Mouse (Mus musculus) spleen, postnatal 14 days (tissue): ENCODE results near the gene Map3k20.

Source experiments
- DNase-seq, 2 experiments: peaks; one replicate each; pipeline ENCODE4 v3.0.0; 2021 to 2022; ENCODE audit warnings: low spot score in 2 of 2

Gene Map3k20

DNA sequence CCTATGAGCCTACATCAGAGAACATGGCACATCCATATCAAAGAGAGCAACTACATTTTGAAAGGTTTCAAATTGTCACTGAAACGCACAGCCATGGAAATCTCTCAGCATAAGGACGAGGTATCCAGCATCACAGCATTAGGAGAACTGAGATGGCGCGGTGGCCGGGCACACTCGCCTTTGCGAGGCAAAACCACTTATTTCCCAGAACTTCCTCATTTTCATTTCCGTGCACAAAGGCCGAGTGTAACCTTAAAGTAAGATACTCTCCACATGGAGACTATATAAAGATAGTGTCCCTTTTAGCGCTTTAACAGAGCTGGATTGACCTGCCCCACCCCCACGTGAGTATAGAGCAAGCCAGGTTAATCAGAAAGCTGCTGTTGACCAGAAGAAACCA is 94.0 kb downstream of the Map3k20 start:
- no peak for DNase-seq

DNA sequence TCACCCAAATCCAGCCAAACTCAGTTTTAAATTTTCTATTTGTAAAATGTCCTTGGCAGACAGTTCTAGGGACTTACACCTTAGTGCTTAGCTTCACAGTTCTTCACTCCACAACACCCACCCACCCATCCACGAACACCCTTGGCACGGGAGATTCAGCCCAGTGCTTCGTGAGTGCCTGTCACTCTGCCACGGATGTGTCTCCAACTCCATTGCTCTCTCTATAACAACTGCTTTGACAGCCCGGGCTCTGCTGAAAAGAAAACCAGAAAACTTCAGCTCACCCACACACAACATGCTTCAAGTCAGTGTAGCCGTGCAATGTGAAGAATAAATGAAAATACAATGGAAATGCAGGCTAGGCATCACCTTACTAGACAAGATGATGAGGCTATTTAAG is 97.2 kb downstream of the Map3k20 start:
- no peak for DNase-seq

DNA sequence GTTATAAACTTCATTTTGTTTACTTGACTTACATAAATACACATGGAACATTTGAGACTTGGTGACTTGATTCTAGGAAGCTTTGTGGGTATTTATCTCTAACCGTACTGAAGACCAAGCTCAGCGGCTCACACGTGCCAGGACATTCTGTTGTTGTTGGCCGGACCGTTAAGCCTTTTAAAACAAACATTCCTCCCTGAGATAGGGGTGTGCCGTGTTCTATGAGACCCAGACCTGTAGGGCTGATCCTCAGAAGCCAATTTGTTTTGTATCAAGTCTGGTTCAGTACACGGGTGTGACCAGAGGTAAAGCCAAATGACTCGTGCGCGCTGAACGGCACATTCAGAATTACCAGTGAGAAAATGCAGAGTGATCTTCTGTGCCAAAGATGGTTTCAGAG is 97.9 kb downstream of the Map3k20 start:
- no peak for DNase-seq

DNA sequence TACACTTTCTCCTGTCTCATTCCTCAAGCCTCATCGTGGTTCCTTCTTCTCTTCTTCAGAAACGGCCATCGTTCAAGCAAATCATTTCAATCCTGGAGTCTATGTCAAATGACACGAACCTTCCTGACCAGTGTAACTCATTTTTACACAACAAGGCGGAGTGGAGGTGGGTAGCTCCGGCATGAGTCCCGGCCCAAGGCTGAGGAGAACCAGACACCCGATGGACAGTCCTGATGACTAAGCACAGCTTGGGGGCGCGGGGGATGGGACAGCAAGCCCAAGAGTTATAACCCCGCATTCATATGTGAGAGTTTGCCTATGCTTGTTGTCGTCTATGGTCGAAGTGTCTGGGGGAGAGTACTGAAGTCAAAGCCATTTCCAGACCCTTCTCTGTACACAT is 104.0 kb downstream of the Map3k20 start:
- no peak for DNase-seq

DNA sequence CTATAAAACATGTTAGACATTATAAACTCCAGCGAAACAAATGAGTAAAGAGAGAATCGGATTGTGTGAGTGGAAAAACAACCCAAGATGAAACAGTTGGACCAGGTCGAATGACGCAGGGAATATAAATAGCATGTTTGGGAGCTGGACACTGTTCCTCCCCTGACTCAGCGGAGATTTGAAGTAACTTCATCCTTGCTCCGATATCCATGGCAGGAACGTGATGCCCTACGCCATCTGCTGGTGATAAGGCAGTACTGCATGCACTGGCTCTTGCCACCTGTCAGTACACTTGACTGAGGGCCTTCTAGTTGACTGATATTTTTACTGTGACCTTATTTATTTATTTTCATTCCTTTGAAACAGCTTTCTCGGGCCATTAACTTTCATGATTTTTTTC is 104.5 kb downstream of the Map3k20 start:
- peak; percentile 54 to 65 for DNase-seq

DNA sequence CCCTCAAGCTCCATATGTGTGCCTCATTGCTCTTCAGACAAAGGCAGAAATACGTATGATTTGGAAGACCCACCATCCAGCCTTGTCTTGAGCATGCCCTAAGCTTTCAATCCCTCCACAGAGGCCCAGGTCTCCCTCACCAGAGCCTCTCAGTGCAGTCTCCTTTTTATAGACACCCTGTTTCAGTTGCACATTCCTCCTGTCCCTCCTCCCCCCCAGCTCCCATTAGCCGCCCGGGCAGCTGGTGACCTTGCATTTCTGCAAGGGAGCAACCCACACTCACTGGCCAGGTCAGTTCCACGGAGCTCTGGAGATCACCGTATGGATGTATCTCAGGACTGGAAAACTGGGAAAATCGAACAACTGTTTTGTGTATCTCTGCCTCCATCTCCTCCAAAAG is 105.0 kb downstream of the Map3k20 start:
- no peak for DNase-seq

DNA sequence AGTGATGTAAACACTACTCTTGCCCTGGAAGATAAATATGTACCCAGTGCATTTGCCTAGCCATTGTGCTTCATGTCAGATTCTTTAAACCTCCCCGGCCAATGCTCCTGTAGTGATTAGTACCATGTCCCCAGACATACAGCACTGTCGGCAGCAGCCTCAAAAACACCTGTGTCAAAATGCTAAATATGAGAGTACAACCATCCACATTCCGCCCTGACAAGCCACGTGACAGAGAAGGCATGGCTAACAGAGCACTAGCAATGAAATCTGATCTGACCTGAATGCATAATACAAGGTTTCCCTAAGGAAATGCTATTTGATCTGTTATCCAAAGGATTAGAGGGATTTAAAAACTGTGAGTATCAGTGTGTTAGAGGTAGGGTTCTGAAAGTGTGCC is 105.6 kb downstream of the Map3k20 start:
- no peak for DNase-seq

DNA sequence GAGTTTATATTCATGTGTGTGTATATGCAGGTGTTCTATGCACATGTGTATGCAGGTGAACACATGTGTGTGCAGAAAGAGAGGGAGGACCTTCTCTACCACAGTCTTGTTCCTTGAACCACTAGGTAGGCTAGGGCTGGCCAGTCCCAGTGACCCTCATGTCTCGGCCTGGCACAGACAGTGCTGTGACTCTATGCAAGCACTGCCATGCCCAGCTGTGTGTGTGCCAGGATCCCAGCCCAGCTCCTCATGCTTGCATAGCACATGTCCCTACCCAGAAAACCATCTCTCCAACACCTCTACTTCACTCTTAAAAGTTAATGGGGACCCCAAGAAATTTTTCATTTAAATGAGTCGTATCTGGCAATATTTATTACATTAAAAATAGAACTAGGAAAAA is 106.3 kb downstream of the Map3k20 start:
- no peak for DNase-seq

DNA sequence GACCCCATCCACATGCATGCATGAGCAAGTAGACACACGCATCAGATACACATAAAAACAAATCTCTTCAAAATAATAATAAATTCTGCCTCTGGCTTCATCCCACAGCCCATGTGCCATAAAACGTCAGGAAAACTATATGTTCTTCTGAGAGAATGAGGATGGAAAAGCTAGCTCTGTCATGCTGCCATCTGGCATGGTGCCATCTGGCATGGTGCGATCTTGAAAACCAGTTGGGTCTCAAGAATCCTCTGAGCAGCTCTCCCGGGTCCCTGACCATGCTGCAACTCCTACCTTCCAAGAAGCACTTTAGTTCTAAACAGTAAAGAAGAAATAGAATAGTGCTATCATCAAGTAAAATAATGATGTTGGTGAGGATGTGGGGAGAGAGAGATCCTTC is 106.9 kb downstream of the Map3k20 start:
- DNase-seq = no peak

DNA sequence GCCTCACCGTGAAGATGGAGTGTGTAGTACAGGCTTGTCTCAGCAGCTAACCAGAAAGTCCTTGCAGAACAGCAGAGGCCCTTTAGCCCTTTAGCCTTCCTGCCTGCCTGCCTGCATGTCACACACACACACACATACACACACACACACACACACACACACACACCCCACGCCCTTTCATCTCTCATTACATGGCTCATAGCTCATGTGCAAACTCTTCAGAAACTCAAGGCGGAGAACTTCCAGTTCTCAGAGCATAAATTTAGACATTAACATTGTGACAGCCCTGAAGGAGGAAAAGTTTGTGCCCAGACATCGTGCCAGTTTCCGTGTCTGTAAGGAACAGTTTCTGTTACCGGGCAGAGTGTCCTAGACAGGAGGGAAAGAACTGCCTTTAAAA is 111.5 kb downstream of the Map3k20 start:
- no peak for DNase-seq

DNA sequence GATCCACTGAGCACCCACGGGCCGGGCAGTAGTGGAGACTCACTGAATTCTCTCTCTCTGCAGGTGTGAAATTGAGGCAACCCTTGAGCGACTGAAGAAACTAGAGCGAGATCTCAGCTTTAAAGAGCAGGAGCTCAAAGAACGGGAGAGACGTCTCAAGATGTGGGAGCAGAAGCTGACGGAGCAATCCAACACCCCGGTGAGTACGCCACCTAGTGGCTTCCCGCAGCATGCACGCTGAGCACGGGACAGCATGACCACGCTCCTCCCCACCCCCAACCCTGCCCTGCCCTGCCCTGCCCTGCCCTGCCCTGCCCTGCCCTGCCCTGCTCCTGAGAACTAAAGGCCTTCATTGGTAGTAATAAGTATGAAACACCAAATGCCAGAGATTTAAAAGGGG is 112.8 kb downstream of the Map3k20 start:
- DNase-seq = peak; percentile 29 to 45

DNA sequence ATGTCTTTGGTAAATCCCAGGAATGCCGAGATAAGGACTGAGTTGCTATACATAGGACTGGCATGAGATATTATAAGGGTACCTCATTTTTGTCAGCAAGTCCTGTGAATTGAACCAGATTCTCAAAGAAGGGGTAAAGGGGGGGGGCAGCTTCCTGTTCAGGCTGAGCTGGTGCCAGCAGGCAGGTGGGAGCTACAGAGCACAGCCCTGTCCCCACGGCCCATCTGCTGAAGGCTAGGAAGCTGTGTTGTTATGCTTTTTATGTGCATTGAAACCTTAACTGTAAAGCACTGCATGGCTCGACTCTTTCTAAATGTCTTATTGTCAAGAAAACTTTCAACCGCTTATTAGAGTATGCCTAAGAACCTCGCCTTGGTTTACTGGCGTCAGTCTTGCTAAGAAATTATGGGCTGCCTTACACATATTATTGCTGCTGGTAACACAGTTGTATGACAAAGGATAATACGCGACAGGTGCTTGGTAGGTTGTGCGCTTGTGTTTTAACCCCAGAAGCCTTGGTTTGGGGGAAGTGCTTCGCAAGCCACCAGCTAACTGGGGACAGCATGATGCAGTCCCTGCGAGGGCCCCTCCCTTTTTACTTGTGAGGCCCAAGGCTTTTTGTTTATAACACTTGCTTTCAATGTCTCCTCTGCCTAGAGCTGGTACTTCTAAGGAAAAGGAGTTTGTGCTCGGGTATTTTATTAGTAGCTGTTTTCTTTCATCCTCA is 114.2 kb downstream of the Map3k20 start:
- DNase-seq = no peak

DNA sequence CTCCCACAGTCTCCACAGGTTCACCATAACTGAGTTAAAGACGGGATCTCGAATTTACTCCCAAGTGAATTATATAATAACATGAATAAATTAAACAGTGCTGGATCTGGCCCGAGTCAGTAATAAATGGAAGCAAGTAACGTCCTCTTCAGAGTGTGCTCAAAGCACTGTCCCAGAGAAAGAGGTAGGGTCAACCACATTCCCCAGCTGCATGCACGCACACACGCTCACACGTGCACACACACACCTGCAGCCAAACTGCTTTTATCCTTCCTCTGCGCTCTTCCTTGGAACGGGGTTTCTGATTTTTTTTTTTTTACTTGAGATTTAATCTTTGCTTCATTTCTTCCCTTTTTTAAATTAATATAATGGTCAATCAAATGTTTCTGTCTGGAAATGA is 115.9 kb downstream of the Map3k20 start:
- DNase-seq = no peak

DNA sequence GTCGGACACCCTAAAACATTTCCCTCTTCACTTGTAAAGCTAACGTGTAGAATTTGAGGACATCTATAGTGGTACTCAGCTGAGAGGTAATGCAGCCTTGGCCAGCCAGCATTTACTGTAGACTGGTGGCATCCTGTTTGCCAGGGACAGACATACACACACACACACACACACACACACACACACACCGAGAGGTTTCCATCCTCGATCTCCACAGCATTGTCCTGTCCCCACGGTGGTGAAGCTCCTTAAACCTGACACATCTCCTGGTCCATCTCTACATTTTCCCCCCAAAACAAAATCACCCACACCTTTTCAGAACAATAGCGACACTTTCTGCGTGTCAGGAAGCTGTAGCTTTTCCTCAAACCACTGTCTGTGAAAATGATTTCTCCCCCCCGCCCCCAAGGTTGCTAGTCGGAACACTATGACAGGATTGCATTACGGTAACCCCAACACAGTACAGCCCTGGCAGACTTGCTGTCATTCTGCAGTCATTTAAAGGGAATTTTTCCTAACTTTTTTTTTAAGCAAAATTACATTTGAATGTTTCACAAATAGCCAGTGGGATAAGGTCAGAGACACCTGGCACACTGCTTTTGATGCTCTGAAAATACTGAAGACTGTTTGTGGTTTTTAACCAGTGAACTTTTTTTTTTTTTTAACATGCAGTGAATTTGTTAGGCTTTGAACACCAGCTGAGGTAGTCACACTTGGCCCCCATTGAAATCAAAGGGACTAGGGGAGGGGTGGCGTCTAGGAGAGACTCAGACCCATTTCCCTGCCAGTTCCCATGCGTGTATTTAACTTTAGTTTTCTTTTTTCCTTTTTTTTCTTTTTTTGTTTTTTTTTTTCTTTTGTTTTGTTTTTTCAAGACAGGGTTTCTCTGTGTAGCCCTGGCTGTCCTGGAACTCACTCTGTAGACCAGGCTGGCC is 120.5 kb downstream of the Map3k20 start:
- DNase-seq = no peak

DNA sequence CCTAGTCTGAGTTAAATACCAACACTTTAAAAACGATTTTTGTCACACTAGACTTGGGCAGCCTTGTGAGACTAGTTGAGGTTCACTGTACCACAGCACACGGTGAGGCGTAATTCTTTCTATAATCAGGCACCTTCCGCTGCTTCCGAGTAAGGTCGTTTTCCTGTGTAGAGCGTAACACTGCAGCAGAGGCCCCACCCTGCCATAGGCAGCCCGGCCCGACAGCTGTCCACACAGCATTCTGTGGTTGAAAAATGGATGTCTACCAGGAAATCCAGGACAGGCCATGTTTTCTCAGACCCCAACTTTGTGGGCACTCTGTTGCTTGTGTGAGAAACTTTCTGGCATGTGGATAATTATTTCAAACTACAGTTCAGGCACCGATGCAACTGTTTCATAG is 121.3 kb downstream of the Map3k20 start:
- no peak for DNase-seq

DNA sequence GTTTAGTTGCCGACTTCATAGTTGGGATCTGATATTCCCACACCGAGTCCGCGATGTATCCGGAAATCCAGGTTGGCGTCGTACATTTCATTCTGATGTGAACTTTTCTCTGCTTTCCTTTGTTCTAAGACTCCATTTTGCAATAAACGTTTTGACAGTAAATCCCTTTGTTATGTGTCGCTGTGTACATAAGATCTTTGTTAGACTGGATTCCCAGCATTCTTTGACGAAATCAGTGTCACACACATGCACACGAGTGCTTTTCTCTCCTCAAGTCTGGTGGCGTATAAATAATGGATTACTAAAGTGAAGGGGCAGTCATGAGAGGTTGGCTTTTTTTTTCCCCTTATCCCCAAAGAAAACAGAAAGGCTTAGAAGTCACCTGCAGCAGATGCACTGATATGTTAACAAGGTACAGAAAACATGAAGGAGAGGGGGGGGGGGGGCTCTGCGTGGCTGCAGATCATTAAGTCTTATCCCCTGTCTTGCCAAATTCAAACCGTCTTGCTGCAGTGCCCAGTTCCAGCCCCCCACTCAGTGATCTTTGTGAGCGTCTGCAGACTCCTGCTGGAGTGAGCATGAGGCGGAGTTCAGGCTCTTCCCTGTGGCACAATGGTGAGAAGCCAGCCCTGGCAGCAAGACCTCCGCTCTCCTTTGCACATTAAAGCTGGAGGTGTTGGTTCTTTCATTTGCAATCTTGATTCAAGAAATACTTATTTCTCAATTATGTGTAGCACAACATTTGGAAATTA is 122.1 kb downstream of the Map3k20 start:
- DNase-seq = no peak

DNA sequence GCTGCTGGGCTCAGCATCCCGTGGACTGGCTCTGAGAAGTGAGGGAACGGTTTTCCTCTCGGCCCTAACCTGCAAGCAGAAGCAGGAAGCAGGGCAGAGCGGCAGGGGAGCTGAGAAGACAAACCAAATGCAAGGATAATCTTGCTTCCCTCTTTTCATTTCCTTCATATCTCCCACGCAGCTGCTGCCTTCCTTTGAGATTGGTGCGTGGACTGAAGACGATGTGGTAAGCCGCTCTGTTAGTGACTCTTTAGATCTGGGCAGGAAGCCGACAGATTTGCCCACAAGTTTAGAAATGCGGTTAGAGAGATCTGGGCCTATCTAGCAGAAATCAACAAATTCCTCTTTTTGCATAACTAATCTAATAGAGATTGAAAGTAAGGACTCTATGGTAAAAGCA is 124.5 kb downstream of the Map3k20 start:
- DNase-seq = no peak

DNA sequence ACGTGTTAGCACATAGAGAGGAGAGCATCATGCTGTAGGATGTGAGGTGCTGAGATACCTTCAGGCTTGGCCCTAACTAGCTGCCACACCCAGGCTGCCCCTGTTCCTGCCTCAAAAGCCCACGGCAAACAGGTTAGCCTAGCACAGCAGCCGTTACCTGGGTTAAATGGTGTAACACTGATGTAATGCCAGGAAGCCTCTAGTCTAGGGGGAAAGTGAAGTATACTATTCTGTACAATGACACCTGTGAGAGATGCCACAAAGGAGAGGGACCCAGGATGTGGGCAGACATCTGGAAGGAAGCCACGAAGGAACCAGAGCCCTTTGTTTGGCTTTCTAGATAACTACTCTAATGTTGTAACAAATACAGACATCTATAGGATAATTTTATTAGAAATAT is 126.8 kb downstream of the Map3k20 start:
- DNase-seq = no peak

DNA sequence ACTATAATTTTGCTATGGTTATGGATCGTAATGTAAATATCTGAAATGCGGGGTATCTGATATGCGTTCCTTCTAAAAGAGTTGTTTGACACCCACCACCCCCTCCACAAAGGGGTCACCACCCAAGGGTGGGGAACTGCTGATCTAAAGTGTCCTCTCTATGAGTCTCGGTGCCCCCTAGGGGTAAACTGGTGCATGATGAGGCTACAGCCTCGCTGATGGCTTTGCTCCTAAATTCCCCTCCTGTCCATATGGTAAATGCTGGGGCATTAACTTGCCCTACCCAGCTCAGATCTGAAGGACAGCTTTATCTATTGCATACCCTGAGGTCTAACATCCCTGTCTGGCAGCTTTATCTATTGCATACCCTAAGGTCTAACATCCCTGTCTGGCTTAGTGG is 130.0 kb downstream of the Map3k20 start:
- no peak for DNase-seq

DNA sequence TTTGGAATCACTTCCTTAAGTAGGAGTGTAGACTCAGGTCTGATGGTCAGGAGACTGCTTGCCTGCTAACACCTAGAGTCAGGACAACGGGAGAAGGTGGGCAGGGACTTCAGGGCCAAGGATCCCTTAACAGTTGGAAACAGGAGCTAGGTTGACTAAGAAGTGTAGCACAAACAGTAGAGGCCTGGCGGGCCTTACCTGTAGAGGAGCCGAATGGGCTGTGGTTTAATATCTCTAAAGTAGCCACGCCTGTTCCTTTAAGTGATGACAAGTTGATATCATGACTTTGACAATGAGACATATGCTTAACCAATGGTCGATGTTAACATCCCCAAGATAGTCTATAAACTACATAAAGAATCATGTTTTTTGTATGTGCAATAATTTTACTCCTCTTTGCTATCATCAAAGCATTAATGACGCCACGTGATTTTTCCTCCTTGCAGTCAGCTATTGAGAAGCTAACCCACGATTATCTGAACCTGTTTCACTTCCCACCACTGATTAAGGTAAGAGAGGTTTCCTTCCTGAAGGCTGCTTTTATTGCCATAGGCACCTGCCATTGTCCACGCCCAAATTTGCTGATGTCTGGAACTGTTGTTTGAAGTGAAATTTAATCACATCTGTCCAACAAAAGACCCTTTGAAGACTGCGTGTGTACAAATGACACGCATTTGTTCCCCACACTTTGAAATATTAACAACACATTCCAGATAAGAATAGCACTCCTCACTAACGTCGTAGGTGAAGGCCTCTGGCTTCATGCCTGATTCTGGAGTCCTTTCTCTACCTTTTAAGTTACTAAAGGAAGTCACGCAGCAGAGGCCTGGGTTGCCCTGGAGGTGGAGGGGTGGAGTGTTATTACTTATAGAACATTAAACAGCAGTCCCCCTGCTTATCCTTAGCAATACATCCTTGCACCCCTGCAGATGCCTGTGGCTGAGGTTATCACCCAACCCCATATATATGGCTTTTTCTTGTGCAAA is 131.0 kb downstream of the Map3k20 start:
- DNase-seq = no peak

DNA sequence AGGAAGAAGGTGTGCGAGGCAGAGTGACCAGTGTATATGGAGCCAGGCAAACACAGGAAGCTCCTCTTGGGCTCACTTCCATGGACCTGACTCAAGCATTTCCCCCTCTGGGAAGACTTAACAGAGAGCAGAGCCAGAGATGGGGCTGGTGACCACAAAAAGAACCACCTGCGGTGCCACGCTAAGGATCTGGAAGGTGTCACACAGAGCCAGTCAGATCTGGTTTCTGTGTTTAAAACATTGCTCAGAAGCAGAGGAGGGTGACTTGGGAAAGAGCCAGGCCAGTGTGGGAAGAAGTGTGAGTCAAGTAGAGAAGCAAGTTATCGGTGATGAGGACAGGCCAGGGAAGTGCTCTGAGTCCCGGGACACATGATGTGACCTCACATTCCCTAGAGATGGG is 135.1 kb downstream of the Map3k20 start:
- DNase-seq = no peak
